Mouse (Mus musculus) bone marrow macrophage, adult 2 months (primary cell): ENCODE data around the gene Ddost.

Experiments used
- CTCF ChIP-seq: IDR thresholded peaks from 2 replicates; pipeline ENCODE4 v1.5.1; 2012; ENCODE audit warnings: low read depth, mild to moderate bottlenecking, low read length, moderate library complexity
- POLR2A ChIP-seq: IDR thresholded peaks from 2 replicates; pipeline ENCODE4 v1.6.1; 2012; ENCODE audit warnings: mild to moderate bottlenecking, low read depth, low read length, borderline replicate concordance

GRCm38 (mm10) chr4:138337341-138337740 lies 32.8 kb downstream of the Ddost start:
- no peak for TF ChIP-seq POLR2A
- no peak for TF ChIP-seq CTCF
